Mouse (Mus musculus) NIH3T3 (cell line): ENCODE data around the gene Grm4.

Experiments used
- DNase-seq: peaks from one replicate; pipeline ENCODE4 v3.0.0-alpha.2; 2012; ENCODE audit warnings: low read depth

Grm4 gene

DNA sequence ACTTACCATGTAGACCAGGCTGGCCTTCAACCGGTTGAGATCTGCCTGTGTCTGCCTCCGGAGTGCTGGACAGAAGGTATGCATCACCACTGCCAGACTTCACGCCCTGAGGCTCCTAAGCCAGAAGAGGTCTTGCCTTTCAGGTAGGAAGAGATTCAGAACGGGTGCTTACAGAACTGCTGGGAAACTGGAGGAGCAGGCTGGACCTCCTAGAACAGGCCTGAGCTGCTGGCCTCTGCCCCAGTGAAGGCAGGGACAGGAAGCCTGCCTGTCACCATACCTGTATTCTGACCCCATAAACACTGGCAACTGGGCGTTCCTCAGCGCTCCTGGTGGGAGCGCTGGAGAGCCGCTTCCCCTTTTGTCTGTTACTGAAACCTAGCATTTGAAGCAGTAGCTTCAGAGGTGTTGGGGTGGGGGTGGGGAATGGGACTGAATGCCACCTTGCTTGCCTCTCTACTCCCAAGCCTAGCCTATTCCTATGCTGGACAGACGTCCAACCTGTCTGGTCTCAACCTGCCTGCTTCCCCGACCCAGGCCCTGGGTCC is 30.3 kb upstream of the Grm4 start:
- DNase-seq, result no peak

GRCm38 (mm10) chr17:27549234-27549633 is 28.0 kb upstream of the Grm4 start:
- DNase-seq, result no peak

- peak; percentile 97 for DNase-seq
Observed at GRCm38 (mm10) chr17:27547253-27547868, 26.2 kb upstream of the Grm4 start.

DNA sequence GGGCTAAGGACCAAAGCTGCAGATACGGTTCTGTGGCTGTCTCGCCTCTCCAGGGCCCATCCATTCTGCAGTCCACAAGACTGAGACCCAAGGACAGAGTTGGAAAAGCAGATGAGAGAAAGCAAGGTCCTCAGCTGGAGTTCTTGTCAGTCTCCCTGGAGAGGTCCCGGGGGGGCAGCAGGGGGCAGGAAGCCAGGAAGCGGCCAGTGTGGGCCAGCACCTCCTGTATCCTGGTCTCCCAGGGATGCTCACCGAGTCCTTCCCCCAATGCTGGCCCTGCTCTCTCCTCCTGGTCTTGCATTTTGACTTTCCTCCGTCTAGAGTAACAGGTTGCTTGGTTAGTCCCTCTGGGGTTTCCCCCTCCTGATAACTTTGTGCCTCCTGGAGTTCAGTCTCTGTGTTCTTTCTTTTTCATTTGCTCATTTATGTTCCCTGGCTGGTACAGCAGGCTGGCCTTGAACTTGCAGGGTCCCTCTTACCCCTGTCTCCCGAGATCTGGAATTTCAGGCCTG is 25.4 kb upstream of the Grm4 start:
- DNase-seq, result peak; percentile 57

DNA sequence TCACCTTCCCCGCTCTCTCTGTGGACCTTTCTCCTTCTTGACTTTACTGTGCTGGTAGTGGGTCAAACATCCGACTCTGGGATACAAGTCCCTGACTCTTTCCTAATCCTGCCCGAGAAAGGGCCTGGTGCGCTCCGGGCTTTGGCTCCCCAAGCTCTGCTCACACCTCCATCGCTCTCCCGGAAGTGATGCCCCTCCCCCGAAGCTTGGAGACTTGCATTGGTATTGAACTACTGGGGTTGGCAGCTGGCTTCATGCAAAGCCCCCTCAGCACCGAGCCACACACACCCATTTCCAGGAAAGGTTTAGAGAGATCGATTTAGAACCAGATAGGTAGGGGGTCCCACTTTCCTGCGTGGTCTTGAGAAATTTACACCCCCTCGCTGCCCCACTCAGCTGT is 24.8 kb upstream of the Grm4 start:
- DNase-seq, result peak; percentile 23

GRCm38 (mm10) chr17:27544551-27544950 is 23.3 kb upstream of the Grm4 start:
- DNase-seq, result no peak

GRCm38 (mm10) chr17:27541984-27542383 is 20.8 kb upstream of the Grm4 start:
- no peak for DNase-seq

DNA sequence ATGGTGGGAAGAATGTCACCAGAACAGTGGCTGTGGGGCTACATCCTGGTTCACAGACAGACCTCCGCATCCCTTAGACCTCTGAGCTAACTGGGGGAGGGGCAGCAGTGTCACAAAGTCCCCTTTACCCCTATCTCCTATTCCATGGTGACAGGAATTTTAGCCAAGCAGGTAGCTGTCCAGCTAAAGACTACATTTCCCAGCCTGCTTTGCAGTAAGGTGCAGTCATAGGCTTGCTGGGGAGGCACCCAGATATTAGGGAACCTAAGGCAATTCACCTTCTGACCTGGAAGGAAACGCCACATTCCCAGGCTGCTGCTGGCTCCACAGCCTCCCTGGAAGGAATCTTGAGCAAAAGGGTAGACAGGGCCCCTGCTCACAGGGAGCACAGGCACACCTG is 20.1 kb upstream of the Grm4 start:
- no peak for DNase-seq

DNA sequence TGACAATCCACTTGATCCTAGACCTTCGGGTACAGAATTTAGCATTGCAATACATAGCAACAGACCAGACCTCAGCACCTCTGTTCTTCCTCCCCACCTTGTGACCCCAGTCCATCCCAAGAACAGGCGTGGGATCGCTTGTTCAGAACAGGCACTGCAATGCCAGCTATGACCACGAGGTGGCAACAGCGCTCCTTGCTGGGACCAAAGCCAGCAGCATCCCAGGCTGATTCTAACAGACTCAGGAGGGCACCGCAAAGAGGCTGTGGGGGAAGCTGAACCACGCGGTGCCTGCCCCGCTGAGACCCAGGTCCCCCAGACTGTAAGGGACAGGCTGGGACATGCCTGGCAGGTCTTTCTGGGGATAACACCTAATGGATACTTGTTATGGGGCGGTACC is 13.5 kb upstream of the Grm4 start:
- peak; percentile 92 for DNase-seq

DNA sequence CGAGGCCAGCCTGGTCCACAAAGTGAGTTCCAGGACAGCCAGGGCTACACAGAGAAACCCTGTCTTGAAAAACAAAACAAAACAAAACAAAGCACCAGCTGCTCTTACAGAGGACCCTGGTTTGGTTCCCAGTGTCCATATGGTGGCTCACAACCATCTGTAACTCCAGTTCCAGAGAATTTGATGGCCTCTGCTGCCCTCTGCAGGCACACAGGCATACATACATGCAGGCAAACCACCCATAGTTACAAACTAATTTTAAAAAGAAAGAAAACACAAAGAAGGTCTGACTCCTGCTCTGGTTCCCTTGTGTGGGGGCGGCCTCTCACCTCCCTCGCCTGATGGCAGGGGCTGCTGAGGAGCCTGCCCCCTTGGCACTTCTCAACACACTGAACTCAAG is 12.2 kb upstream of the Grm4 start:
- DNase-seq, result peak; percentile 32

DNA sequence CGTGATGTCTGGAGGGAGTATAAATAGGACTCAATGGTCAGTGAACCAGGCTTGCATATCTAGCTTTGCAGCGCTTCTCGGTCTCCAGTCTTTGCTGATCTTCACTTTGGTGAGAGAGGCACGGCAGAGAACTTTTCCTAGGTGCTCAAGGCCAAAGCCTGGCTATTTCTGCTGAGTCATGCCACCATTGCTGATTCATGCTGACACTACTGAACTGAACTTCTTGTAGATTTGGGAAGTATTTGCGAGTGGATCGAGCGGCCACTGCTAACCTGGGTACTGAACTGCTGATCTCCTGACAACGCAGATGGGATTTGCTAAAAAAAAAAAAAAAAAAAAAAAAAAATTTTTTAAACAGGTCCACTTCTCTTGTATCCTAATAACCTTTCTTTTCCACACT is 10.9 kb upstream of the Grm4 start:
- no peak for DNase-seq

DNA sequence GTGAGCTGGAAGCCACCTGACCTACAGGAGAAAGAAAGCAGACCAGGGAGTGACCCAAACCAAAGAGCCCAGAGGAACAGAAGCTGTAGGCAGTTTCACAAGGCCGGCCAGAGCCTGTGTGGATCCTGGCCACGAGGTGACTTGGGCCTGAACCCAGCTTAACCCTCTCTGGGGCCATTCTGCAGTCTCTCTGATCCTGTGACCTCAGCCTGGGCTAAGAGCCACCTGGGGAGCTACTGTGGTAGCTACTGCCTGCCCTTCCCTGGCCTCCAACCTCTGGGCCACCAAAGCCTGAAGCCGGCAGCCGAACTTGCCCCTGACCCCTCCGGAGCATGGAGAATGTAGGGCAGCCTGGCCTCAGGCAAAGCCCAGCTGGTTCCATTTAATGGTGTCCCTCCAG is 7.6 kb upstream of the Grm4 start:
- DNase-seq, result no peak

DNA sequence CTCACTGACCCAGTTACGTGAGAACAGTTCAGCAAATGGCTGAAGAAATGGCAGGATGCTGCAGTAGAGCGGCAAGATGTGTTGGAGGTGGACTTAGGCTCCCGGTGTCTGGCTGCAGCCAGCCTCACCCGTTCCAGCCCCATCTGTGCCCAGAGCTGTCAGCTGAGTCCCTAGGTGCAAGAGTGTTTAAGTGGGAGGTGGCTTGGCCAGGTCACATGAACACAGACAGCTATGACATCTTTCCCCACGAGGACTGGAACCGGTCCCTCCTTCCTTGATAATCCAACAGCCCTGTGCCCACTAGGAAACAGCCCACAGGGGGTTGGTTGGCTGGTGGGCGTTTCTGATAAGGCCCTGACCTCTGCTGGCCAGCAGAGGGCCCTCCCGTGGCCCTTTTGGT is 6.8 kb upstream of the Grm4 start:
- DNase-seq, result no peak

GRCm38 (mm10) chr17:27527188-27527587 is 6.0 kb upstream of the Grm4 start:
- DNase-seq, result no peak

GRCm38 (mm10) chr17:27523121-27523520 is 1.9 kb upstream of the Grm4 start:
- no peak for DNase-seq

- peak; percentile 51 for DNase-seq
Observed at GRCm38 (mm10) chr17:27520557-27520956, 646 bp downstream of the Grm4 start.

DNA sequence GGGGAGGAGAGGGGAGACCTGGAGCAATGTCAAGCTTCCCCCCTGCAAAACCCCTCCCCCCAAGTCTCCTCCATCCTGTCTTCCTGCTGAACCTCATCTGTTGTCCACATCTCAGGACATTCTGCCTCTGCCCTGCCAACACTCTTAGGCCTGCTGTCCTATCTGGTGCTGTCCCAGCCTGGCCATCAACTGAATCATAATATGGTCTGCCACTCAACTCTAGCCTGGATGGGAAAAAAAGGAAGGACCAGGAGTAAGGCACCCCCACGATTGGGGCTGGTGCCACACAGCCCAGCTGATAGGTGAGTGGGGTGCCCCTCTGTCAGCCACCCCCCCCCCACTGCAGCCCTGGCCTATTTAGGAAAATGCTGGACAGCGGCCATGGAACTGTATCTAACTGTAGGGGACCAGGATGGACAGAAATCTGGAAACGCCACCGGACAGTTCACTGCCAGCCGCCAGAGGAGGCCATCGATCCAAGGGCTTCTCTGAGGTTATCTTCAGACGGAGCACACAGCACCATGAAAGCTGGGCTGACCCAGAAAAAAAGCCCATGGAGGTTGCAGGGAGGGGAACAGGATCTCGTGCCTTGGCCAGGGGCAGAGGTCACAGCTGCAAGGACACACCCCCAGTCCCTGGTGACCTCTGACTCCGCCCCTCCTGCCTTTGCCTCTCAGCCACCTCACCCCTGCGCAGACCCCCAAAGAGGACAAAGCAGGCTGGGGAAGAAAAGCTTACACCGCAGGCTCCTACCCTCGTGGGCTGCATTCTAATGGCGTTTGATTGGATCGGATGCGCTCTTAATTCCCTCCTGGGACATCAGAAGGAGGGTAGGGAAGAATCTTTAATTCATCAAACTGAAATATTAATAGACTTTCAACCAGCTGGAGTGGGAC is 2.3 kb downstream of the Grm4 start:
- no peak for DNase-seq

DNA sequence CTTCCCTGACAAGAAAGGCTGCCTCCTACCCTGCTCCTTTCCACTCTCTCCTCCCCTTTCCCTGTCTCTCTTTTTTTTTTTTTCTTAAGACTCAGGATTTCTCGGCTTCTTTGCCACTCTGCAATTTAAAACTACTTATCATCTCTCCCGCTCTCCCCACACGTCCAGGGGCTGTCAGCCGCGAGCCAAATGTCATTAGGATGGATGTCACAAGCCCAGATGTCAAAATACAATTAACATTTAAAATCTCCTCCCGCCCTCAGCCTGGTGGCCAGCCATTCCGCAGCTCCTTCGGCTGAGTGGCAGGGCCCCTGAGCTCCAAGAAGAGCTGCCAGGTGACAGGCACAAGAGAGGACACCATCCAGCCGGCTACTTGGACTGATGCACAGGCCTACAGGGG is 2.9 kb downstream of the Grm4 start:
- no peak for DNase-seq

- DNase-seq, result no peak
Observed at GRCm38 (mm10) chr17:27513916-27514762, 7.1 kb downstream of the Grm4 start.

DNA sequence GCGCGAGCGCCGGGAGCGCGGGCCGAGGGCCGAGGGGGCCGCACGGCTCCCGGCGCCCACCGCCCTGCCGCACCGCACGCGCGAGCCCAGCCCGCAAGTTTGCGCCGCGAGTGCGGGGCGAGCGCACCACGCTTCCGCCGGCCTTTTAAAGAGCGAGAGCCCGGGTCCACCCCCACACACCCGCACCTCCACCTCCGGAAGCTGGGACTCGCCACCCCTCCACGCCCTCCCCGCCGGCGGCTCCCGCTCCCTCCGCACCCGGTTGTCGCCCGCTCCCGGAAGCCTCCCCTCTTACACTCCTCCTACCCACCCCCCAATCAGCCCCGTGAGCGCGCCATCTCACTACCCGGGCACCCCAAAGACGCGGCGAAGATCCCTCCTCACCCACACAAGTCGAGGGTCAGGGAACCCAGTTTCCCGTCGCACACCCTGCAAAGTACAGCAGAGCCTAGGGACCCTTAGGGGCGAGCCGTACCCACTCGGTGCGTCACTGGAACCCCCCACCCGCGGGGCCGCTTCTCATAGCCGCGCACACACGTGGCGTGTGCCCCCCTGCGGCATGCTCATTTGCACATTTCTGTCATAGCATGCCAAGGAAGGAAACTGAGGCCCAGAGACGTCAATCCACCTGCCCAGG is 7.8 kb downstream of the Grm4 start:
- DNase-seq, result no peak

DNA sequence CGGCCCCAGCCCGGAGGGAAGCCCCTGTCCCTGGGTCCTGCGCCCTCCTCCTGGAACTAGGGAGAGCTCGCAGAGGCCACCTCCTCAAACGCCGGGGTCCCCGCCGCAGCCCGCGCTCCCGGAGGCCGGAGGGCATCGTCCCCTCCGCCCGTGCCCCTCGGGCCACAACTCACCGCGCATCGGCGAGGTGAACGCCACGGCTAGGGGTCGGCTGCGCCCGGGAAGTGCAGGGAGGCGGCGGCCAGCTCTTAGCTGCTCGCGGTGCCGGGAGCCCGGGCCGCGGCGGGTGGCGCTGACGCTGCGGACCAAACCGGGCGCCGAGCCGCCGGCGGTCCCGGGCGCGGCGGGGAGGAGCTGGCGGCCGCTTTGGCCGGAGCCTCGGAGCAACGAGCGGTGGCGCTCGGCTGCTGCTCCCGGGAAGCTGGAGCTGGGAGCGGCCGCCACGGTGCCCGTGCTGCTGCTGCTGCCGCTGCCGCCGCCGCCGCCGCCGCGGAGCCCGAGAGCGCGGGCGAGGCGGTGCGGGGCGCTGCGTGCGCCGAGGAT is 8.5 kb downstream of the Grm4 start:
- no peak for DNase-seq
